Mouse (Mus musculus): ENCODE data around the gene Tmem41b. TPM values are rescaled to one million over a fixed set of nuclear protein-coding genes. Genes with fewer than 3 reads are reported as not detected.

Gene Tmem41b
- polyA plus RNA-seq, 1 experiment from 2014 or later = 151 TPM

DNA sequence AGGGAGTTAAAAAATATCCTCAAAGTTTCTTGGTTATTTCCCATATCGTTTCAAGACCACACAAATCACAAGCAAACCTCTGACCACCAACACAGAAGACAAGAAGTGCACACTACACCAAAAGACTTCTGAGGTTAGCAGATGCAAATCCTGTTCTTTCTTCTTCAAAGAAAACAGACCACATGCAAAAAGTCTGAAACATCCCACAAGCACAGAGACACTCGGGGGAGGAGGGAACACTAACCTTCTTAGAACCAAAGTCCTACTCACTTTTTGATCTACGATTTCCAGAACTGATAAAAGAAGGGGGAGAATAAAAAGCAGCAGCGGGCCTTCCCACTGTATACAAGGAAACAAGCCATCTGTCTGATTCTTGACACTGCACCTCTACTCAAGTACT, 35.4 kb downstream of the Tmem41b start:
- H3K4me1 ChIP-seq (replicated peaks; ENCODE audit: control insufficient read depth, insufficient read depth, low read length) = no peaks in the 10 kb centered on the region
- no peak for ATAC-seq
- no peaks in the 10 kb centered on the region for H3K27me3 ChIP-seq (replicated peaks; ENCODE audit: control insufficient read depth, insufficient read depth, low read length)
- TF ChIP-seq CTCF (IDR thresholded peaks at IDR 0.05; ENCODE audit: low read depth) = no peak
- no peaks in the 10 kb centered on the region for H3K36me3 ChIP-seq (ENCODE audit: control insufficient read depth, insufficient read depth)
- no peak overlapping the region for H3K4me3 ChIP-seq (ENCODE audit: low read depth, low read length)
- H3K9me3 ChIP-seq (ENCODE audit: control insufficient read depth) = no peaks in the 10 kb centered on the region
- 74% methylated on average over 4 of the region's 4 CpGs for WGBS
- no peak overlapping the region for H3K27ac ChIP-seq (ENCODE audit: low read depth, low read length)
- H3K4me2 ChIP-seq (replicated peaks; ENCODE audit: low read depth) = no peak overlapping the region
- H3K9ac ChIP-seq (ENCODE audit: low read depth, low read length) = no peak overlapping the region

DNA sequence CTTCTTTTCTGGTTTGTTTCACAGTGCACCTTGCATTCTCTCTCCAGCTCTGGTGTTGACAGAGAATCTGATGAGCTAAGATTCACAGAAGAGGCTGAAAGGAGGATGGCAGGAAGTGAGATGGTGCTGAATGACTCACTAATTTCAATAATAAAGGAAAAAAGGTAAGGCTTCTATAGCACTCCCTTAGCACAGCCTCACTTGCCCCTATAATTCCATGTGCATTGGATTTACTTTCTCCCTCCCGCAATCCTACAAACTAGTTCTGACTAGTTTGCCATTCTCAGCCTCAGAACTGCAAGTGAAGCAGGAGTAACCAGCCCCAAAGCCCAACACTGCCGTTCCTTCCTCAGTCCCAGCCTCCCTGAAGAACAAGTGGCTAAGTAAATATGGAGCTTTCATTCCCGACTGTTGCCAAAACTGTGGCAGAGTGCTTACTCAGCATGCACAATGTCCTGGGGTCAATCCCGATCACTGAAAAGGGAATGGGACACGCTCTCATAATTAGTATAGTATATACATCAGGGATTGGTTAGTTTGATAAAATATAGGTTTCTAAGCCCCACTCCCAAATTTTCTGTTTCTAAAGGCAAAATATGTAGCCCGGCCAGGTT, 42.2 kb downstream of the Tmem41b start:
- H3K9me3 ChIP-seq (ENCODE audit: control insufficient read depth) = no peaks in the 10 kb centered on the region
- H3K36me3 ChIP-seq (ENCODE audit: control insufficient read depth, insufficient read depth) = no peaks in the 10 kb centered on the region
- no peak for ATAC-seq
- no peak overlapping the region for H3K4me2 ChIP-seq (replicated peaks; ENCODE audit: low read depth)
- H3K4me3 ChIP-seq (ENCODE audit: low read depth, low read length) = no peak overlapping the region
- no peak overlapping the region for H3K27ac ChIP-seq (ENCODE audit: low read depth, low read length)
- 59% methylated on average over 6 of the region's 6 CpGs for WGBS
- no peak overlapping the region for H3K9ac ChIP-seq (ENCODE audit: low read depth, low read length)
- no peak for TF ChIP-seq CTCF (IDR thresholded peaks at IDR 0.05; ENCODE audit: low read depth)
- peaks cover 4% of the 10 kb centered on the region; the same call in 1 of the 2 replicates for H3K4me1 ChIP-seq (replicated peaks; ENCODE audit: control insufficient read depth, insufficient read depth, low read length)
- no peaks in the 10 kb centered on the region for H3K27me3 ChIP-seq (replicated peaks; ENCODE audit: control insufficient read depth, insufficient read depth, low read length)

DNA sequence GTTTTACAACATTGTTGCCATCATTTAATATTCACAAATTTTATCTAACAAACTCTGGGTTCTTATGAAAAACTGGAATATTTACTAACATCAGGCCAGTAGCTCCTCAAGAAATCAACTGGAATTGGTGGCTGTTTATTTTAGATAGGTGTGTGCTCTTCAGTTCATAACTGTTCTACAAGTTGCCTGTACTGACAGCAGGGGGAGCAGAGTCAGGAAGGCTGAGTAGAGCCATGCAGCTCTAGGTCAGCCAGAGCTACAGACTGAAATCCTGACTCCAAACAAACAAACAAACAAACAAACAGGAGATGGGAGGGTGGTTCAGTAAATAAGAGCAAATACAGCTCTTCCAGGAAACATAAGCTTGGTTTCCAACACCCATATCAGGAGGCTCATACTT, 57.1 kb downstream of the Tmem41b start:
- H3K9me3 ChIP-seq (ENCODE audit: control insufficient read depth) = no peaks in the 10 kb centered on the region
- no peak overlapping the region for H3K27ac ChIP-seq (ENCODE audit: low read depth, low read length)
- no peak for ATAC-seq
- H3K4me2 ChIP-seq (replicated peaks; ENCODE audit: low read depth) = no peak overlapping the region
- H3K27me3 ChIP-seq (replicated peaks; ENCODE audit: control insufficient read depth, insufficient read depth, low read length) = no peaks in the 10 kb centered on the region
- TF ChIP-seq CTCF (IDR thresholded peaks at IDR 0.05; ENCODE audit: low read depth) = peak; percentile 56
- H3K9ac ChIP-seq (ENCODE audit: low read depth, low read length) = no peak overlapping the region
- H3K4me3 ChIP-seq (ENCODE audit: low read depth, low read length) = no peak overlapping the region
- no peaks in the 10 kb centered on the region for H3K4me1 ChIP-seq (replicated peaks; ENCODE audit: control insufficient read depth, insufficient read depth, low read length)
- H3K36me3 ChIP-seq (ENCODE audit: control insufficient read depth, insufficient read depth) = peaks cover 22% of the 10 kb centered on the region

DNA sequence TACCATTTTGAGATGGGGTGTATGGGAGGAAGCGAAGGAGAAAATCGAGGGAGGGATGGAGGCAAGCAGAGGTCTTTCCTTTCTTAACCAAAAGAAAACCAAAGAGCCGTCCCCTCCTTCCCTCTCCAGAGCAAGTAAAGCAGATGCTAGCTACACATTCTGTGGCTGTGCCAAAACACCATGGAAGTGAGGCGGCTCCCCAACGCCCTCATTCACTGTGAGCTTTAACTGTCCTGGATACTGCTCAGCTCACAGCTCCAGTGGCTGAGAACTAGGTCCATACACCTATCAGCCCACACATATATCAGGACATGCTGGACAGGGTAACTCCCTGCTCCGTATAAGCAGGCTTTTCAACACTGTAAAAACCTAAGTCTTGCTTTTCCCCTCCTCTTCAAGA, 58.4 kb downstream of the Tmem41b start:
- Histone ChIP-seq H3K27ac (ENCODE audit: low read depth, low read length) (no peak overlapping the region), H3K4me2 (replicated peaks; ENCODE audit: low read depth) (no peak overlapping the region), H3K4me1 (replicated peaks; ENCODE audit: control insufficient read depth, insufficient read depth, low read length) (no peaks in the 10 kb centered on the region), H3K9ac (ENCODE audit: low read depth, low read length) (no peak overlapping the region), H3K36me3 (ENCODE audit: control insufficient read depth, insufficient read depth) (peaks cover 14% of the 10 kb centered on the region), H3K27me3 (replicated peaks; ENCODE audit: control insufficient read depth, insufficient read depth, low read length) (no peaks in the 10 kb centered on the region), H3K4me3 (ENCODE audit: low read depth, low read length) (no peak overlapping the region), H3K9me3 (ENCODE audit: control insufficient read depth) (no peaks in the 10 kb centered on the region)
- no peak for TF ChIP-seq CTCF (IDR thresholded peaks at IDR 0.05; ENCODE audit: low read depth)
- no peak for ATAC-seq
- 82% methylated on average over 6 of the region's 6 CpGs for WGBS

DNA sequence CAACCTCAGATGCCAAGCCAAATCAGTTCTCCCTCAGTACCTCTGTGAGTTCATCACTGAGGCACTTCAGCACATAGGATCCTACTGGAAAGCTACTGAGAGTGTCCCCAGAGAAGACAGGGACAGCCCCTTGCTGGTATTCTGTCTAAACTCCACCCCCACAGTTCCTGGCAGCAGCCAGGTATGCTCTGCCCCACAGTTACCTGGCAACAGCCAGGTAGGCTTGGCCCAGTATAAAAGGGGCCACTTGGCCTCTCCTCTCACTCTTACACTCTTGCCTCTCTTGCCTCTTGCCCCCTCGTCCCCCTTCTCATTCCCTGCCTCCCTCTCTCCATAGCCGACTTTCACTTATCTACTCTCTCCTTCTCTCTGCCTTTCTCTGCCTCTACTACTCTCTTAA, 61.8 kb downstream of the Tmem41b start:
- no peak overlapping the region for H3K4me3 ChIP-seq (ENCODE audit: low read depth, low read length)
- H3K27ac ChIP-seq (ENCODE audit: low read depth, low read length) = no peak overlapping the region
- H3K36me3 ChIP-seq (ENCODE audit: control insufficient read depth, insufficient read depth) = peaks cover 12% of the 10 kb centered on the region
- no peaks in the 10 kb centered on the region for H3K27me3 ChIP-seq (replicated peaks; ENCODE audit: control insufficient read depth, insufficient read depth, low read length)
- 44% methylated on average over 2 of the region's 2 CpGs for WGBS
- TF ChIP-seq CTCF (IDR thresholded peaks at IDR 0.05; ENCODE audit: low read depth) = no peak
- H3K9me3 ChIP-seq (ENCODE audit: control insufficient read depth) = no peaks in the 10 kb centered on the region
- no peaks in the 10 kb centered on the region for H3K4me1 ChIP-seq (replicated peaks; ENCODE audit: control insufficient read depth, insufficient read depth, low read length)
- ATAC-seq = no peak
- no peak overlapping the region for H3K4me2 ChIP-seq (replicated peaks; ENCODE audit: low read depth)
- no peak overlapping the region for H3K9ac ChIP-seq (ENCODE audit: low read depth, low read length)

DNA sequence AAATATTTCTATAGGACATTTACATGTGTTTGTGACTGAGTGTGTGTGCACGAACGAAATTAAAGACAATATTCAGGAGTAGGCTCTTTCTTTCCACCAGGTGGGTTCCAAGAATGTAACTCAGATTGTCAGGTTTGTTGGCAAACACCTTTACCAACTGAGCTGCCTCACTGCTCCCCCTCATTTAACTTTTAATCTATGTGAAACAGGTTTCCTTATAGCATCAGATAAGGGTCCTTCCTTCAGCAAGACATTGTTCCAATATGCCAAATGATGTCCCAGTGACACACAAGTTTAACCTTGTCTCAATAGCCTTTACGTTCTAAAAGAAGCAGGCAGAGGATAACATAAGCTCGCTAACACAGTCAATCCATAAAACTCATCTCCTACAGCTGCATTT, 63.8 kb downstream of the Tmem41b start:
- no peak overlapping the region for H3K4me2 ChIP-seq (replicated peaks; ENCODE audit: low read depth)
- no peaks in the 10 kb centered on the region for H3K4me1 ChIP-seq (replicated peaks; ENCODE audit: control insufficient read depth, insufficient read depth, low read length)
- no peak overlapping the region for H3K9ac ChIP-seq (ENCODE audit: low read depth, low read length)
- no peak for TF ChIP-seq CTCF (IDR thresholded peaks at IDR 0.05; ENCODE audit: low read depth)
- no peaks in the 10 kb centered on the region for H3K27me3 ChIP-seq (replicated peaks; ENCODE audit: control insufficient read depth, insufficient read depth, low read length)
- 93% methylated on average over 4 of the region's 4 CpGs for WGBS
- peaks cover 18% of the 10 kb centered on the region; the same call in 1 of the 2 replicates for H3K36me3 ChIP-seq (ENCODE audit: control insufficient read depth, insufficient read depth)
- H3K27ac ChIP-seq (ENCODE audit: low read depth, low read length) = no peak overlapping the region
- no peak overlapping the region for H3K4me3 ChIP-seq (ENCODE audit: low read depth, low read length)
- ATAC-seq = no peak
- no peaks in the 10 kb centered on the region for H3K9me3 ChIP-seq (ENCODE audit: control insufficient read depth)

Other genes starting within 250 kb of the Tmem41b start
- gene Tmem9b, start 234.1 kb downstream of the Tmem41b start, polyA plus RNA-seq (2015; fragmentation: Nextera tagmentation; extraction: Ambion mirVana) = 135 and 145 TPM in 2 replicates
- gene Nrip3, start 204.9 kb downstream of the Tmem41b start, polyA plus RNA-seq (2015; fragmentation: Nextera tagmentation; extraction: Ambion mirVana) = 0.39 and 0.59 TPM in 2 replicates
- gene Scube2, start 121.2 kb downstream of the Tmem41b start, polyA plus RNA-seq (2015; fragmentation: Nextera tagmentation; extraction: Ambion mirVana) = 2.6 and 3.2 TPM in 2 replicates
- 15.3 and 16.6 TPM in 2 replicates for gene Dennd5a, start 26.5 kb downstream of the Tmem41b start, polyA plus RNA-seq (2015; fragmentation: Nextera tagmentation; extraction: Ambion mirVana)
- 12.0 and 12.4 TPM in 2 replicates for gene Ipo7, start 31.3 kb upstream of the Tmem41b start, polyA plus RNA-seq (2015; fragmentation: Nextera tagmentation; extraction: Ambion mirVana)
- 6.6 and 7.0 TPM in 2 replicates for gene Zfp143, start 74.3 kb upstream of the Tmem41b start, polyA plus RNA-seq (2015; fragmentation: Nextera tagmentation; extraction: Ambion mirVana)
- gene Wee1, start 135.1 kb upstream of the Tmem41b start, polyA plus RNA-seq (2015; fragmentation: Nextera tagmentation; extraction: Ambion mirVana) = 9.9 TPM in 2 replicates
- 11.1 and 12.9 TPM in 2 replicates for gene Swap70, start 234.8 kb upstream of the Tmem41b start, polyA plus RNA-seq (2015; fragmentation: Nextera tagmentation; extraction: Ambion mirVana)

Measured in intestine, postnatal 0 days (tissue).